Mouse (Mus musculus) ES-E14 (cell line): Measurements from ENCODE around the gene Rbm26.

ENCODE experiments used
- CHD2 ChIP-seq: IDR thresholded peaks from 2 replicates; pipeline ENCODE4 v1.6.1; 2014; ENCODE audit warnings: mild to moderate bottlenecking, low read depth, low read length, inconsistent platforms
- HCFC1 ChIP-seq: IDR thresholded peaks from 2 replicates; pipeline ENCODE4 v1.6.1; 2012; ENCODE audit warnings: low read length, inconsistent platforms, borderline replicate concordance; ENCODE audit not compliant: insufficient read depth
- MAFK ChIP-seq: IDR thresholded peaks from 2 replicates; pipeline ENCODE4 v1.6.1; 2014; ENCODE audit warnings: mild to moderate bottlenecking, low read depth, low read length, inconsistent platforms; ENCODE audit not compliant: insufficient read depth
- ZC3H11A ChIP-seq: IDR thresholded peaks from 2 replicates; pipeline ENCODE4 v1.6.1; 2012; ENCODE audit warnings: low read depth, mild to moderate bottlenecking, inconsistent platforms, low read length, borderline replicate concordance
- ZNF384 ChIP-seq: IDR thresholded peaks from 2 replicates; pipeline ENCODE4 v1.6.1; 2012; ENCODE audit warnings: low read depth, low read length, inconsistent platforms

DNA sequence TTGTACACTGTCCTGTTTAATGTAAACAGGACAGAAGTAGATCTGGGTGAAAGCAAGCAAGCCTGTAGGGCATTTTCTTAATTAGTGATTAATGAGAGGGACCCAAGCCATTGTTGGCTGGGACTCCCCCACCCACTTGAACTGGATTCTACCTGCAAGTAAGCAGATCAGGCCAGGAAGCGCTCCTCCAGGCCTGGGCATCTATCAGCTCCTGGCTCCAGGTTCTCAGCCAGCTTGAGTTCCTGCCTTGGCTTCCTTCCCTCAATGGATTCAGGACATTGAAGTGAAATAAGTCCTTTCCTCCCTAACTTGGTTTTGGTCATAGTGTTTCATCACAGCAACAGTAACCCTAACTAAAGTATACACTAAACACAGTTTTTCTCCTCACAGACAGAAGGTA, 9.9 kb downstream of the Rbm26 start:
- TF ChIP-seq MAFK (no peak), CHD2 (no peak), HCFC1 (no peak), ZNF384 (no peak), ZC3H11A (no peak)
